Mouse (Mus musculus) embryonic facial prominence, embryonic 11.5 days (tissue): ENCODE measurements around the gene Neu3. TPM values are rescaled to one million over a fixed set of nuclear protein-coding genes. Genes with fewer than 3 reads are reported as not detected.
A peak's percentile ranks its signal among the peaks of the same experiment; 100 is the strongest.

Experiments
- ATAC-seq: fragments of 200-750 bp; cut with Nextera tagmentation; replicated peaks from 2 replicates; pipeline ENCODE4 v1.8.0; 2017; ENCODE audit warnings: low read depth; ENCODE audit not compliant: insufficient number of reproducible peaks, low FRiP score, low TSS enrichment
- DNase-seq: peaks from one replicate; pipeline ENCODE4 v3.0.0-alpha.2; 2015; ENCODE audit warnings: low spot score
- H3K27ac ChIP-seq: fragments of 300-500 bp; sonication (generic); replicated peaks from 2 replicates; pipeline ENCODE4 v1.5.1; 2014; ENCODE audit warnings: mild to moderate bottlenecking, low read depth, low read length, control low read depth
- H3K27me3 ChIP-seq: fragments of 300-500 bp; sonication (generic); 2 replicates; pipeline ENCODE4 v1.6.1; 2014; ENCODE audit warnings: mild to moderate bottlenecking, low read length, moderate library complexity, mixed read lengths; ENCODE audit not compliant: control insufficient read depth, insufficient read depth
- H3K36me3 ChIP-seq: fragments of 300-500 bp; sonication (generic); replicated peaks from 2 replicates; pipeline ENCODE4 v1.6.1; 2014; ENCODE audit warnings: low read depth, mild to moderate bottlenecking, low read length, moderate library complexity, mixed read lengths; ENCODE audit not compliant: control insufficient read depth, insufficient read depth
- H3K4me1 ChIP-seq: fragments of 300-500 bp; sonication (generic); 2 replicates; pipeline ENCODE4 v1.6.1; 2014; ENCODE audit warnings: low read length, mixed read lengths; ENCODE audit not compliant: control insufficient read depth, insufficient read depth
- H3K4me2 ChIP-seq: fragments of 300-500 bp; sonication (generic); 2 replicates; pipeline ENCODE4 v1.6.1; 2014; ENCODE audit warnings: low read depth, mild to moderate bottlenecking, control low read depth, low read length, moderate library complexity
- H3K4me3 ChIP-seq: fragments of 300-500 bp; sonication (generic); 2 replicates; pipeline ENCODE4 v1.5.1; 2014; ENCODE audit warnings: low read depth, low read length, control low read depth
- H3K9ac ChIP-seq: fragments of 300-500 bp; sonication (generic); replicated peaks from 2 replicates; pipeline ENCODE4 v1.6.1; 2014; ENCODE audit warnings: mild to moderate bottlenecking, control low read depth, low read length
- H3K9me3 ChIP-seq: fragments of 300-500 bp; sonication (generic); replicated peaks from 2 replicates; pipeline ENCODE4 v1.6.1; 2016; ENCODE audit warnings: mild to moderate bottlenecking, low read length, inconsistent platforms, mixed read lengths; ENCODE audit not compliant: control insufficient read depth
- WGBS: fragments of 180-500 bp; shearing (Covaris S2); extraction: QIAGEN DNeasy Blood & Tissue Kit; methylation state at CpG from one replicate; pipeline ENCODE4 v1.1.7; 2014; 5-methylcytosine and 5-hydroxymethylcytosine counted together
- polyA plus RNA-seq: library from polyadenylated mRNA; unstranded; fragments of >200 nt; fragmentation: Nextera tagmentation; extraction: Ambion mirVana; gene quantifications from 2 replicates; pipeline ENCODE4 v1.2.1, GENCODE M21; 2014

The Neu3 gene
- polyA plus RNA-seq, 1 experiment from 2014 or later: 1.7 TPM

GRCm38 (mm10) chr7:99797261-99797660 lies 31.0 kb downstream of the Neu3 start:
- no peak overlapping the region for H3K9ac ChIP-seq
- H3K4me2 ChIP-seq: no peak overlapping the region
- H3K4me3 ChIP-seq: no peak overlapping the region
- WGBS: 78% methylated on average over 3 of the region's 3 CpGs
- ATAC-seq: no peak
- no peaks in the 10 kb centered on the region for H3K4me1 ChIP-seq
- H3K9me3 ChIP-seq: no peaks in the 10 kb centered on the region
- peak; percentile 19 for DNase-seq
- H3K36me3 ChIP-seq: no peaks in the 10 kb centered on the region
- no peaks in the 10 kb centered on the region for H3K27me3 ChIP-seq
- no peak overlapping the region for H3K27ac ChIP-seq

GRCm38 (mm10) chr7:99796471-99796870 lies 31.7 kb downstream of the Neu3 start:
- Histone ChIP-seq H3K4me1 (no peaks in the 10 kb centered on the region), H3K9ac (no peak overlapping the region), H3K9me3 (no peaks in the 10 kb centered on the region), H3K4me3 (no peak overlapping the region), H3K4me2 (no peak overlapping the region), H3K27ac (no peak overlapping the region), H3K36me3 (no peaks in the 10 kb centered on the region), H3K27me3 (no peaks in the 10 kb centered on the region)
- ATAC-seq (no peak), DNase-seq (no peak)
- 71% methylated on average over 3 of the region's 3 CpGs for WGBS

- no peak overlapping the region for H3K9ac ChIP-seq
- DNase-seq (peak; percentile 30), ATAC-seq (no peak; the same call in 1 of the 2 replicates)
- 12% methylated on average over 17 of the region's 17 CpGs for WGBS
- H3K4me1 ChIP-seq: no peaks in the 10 kb centered on the region
- H3K4me3 ChIP-seq: no peak overlapping the region
- H3K27ac ChIP-seq: no peak overlapping the region
- H3K4me2 ChIP-seq: peak overlapping the region; percentile 16; the same call in 1 of the 2 replicates
- no peaks in the 10 kb centered on the region for H3K27me3 ChIP-seq
- H3K9me3 ChIP-seq: no peaks in the 10 kb centered on the region
- H3K36me3 ChIP-seq: no peaks in the 10 kb centered on the region
These were observed 32.8 kb downstream of the Neu3 start for GRCm38 (mm10) chr7:99795192-99795981.

- no peaks in the 10 kb centered on the region for H3K9me3 ChIP-seq
- H3K4me3 ChIP-seq: no peak overlapping the region
- H3K36me3 ChIP-seq: no peaks in the 10 kb centered on the region
- no peak overlapping the region for H3K4me2 ChIP-seq
- DNase-seq: no peak
- 66% methylated on average over 2 of the region's 2 CpGs for WGBS
- no peak overlapping the region for H3K27ac ChIP-seq
- H3K4me1 ChIP-seq: no peaks in the 10 kb centered on the region
- H3K27me3 ChIP-seq: no peaks in the 10 kb centered on the region
- no peak overlapping the region for H3K9ac ChIP-seq
- ATAC-seq: no peak
These were observed 34.1 kb downstream of the Neu3 start for GRCm38 (mm10) chr7:99794096-99794495.

GRCm38 (mm10) chr7:99790816-99791215 lies 37.4 kb downstream of the Neu3 start:
- ATAC-seq (no peak), DNase-seq (no peak)
- no peaks in the 10 kb centered on the region for H3K9me3 ChIP-seq
- no peak overlapping the region for H3K4me3 ChIP-seq
- H3K27ac ChIP-seq: no peak overlapping the region
- H3K9ac ChIP-seq: no peak overlapping the region
- H3K4me2 ChIP-seq: no peak overlapping the region
- no peaks in the 10 kb centered on the region for H3K27me3 ChIP-seq
- no peaks in the 10 kb centered on the region for H3K4me1 ChIP-seq
- WGBS: 80% methylated on average over 10 of the region's 10 CpGs
- no peaks in the 10 kb centered on the region for H3K36me3 ChIP-seq

- DNase-seq (no peak), ATAC-seq (no peak)
- Histone ChIP-seq H3K4me2 (no peak overlapping the region), H3K4me3 (no peak overlapping the region), H3K27ac (no peak overlapping the region), H3K36me3 (no peaks in the 10 kb centered on the region), H3K4me1 (no peaks in the 10 kb centered on the region), H3K9me3 (no peaks in the 10 kb centered on the region), H3K9ac (no peak overlapping the region), H3K27me3 (no peaks in the 10 kb centered on the region)
- 38% methylated on average over 5 of the region's 5 CpGs for WGBS
These were observed 39.7 kb downstream of the Neu3 start for GRCm38 (mm10) chr7:99788563-99788962.

GRCm38 (mm10) chr7:99787935-99788334 lies 40.3 kb downstream of the Neu3 start:
- Histone ChIP-seq H3K4me2 (no peak overlapping the region), H3K9ac (no peak overlapping the region), H3K27ac (no peak overlapping the region), H3K4me3 (no peak overlapping the region), H3K27me3 (no peaks in the 10 kb centered on the region), H3K9me3 (no peaks in the 10 kb centered on the region), H3K36me3 (no peaks in the 10 kb centered on the region), H3K4me1 (no peaks in the 10 kb centered on the region)
- no peak for DNase-seq
- 47% methylated on average over 2 of the region's 2 CpGs for WGBS
- no peak for ATAC-seq

- no peak for ATAC-seq
- H3K27ac ChIP-seq: no peak overlapping the region
These were observed 41.4 kb downstream of the Neu3 start for GRCm38 (mm10) chr7:99786774-99787173.

More at GRCm38 (mm10) chr7:99786774-99787173, 41.4 kb downstream of the Neu3 start:
- H3K9ac ChIP-seq: no peak overlapping the region
- H3K4me1 ChIP-seq: no peaks in the 10 kb centered on the region
- no peak for DNase-seq
- no peaks in the 10 kb centered on the region for H3K36me3 ChIP-seq
- no peaks in the 10 kb centered on the region for H3K9me3 ChIP-seq
- H3K4me2 ChIP-seq: no peak overlapping the region
- no peak overlapping the region for H3K4me3 ChIP-seq
- 84% methylated on average over 3 of the region's 3 CpGs for WGBS
- H3K27me3 ChIP-seq: no peaks in the 10 kb centered on the region
